ENCODE assay signal across 9 mouse cellular contexts in genomic region chr11:69087082-69087481, GRCm38 (mm10). TPM values are rescaled to one million over a fixed set of nuclear protein-coding genes. Genes with fewer than 3 reads are reported as not detected.
DNase-seq lines count a peak whose midpoint lies in the region; ATAC-seq and TF ChIP-seq lines count a peak whose summit lies in the region.
"Had no signal": no experiment of that assay in that cellular context is flagged by ENCODE, and none has a peak within 500 bp of the region (broad histone marks: within the 10 kb centered on the region; RNA-seq: fewer than 3 reads in every experiment).

No protein-coding gene starts in this region.

- H3K27me3 ChIP-seq in hindbrain, embryonic 11.5 days (ENCODE audit: control insufficient read depth, insufficient read depth, low read length) = no peaks in the 10 kb centered on the region
- no peaks in the 10 kb centered on the region for H3K27me3 ChIP-seq in hindbrain, postnatal 0 days (ENCODE audit: insufficient read depth, low read length)
- no peaks in the 10 kb centered on the region for H3K27me3 ChIP-seq in heart, embryonic 16.5 days (ENCODE audit: control insufficient read depth, insufficient read depth, low read length)
- H3K27me3 ChIP-seq in stomach, embryonic 16.5 days (ENCODE audit: control insufficient read depth, insufficient read depth, low read length) = no peaks in the 10 kb centered on the region

- H3K27ac ChIP-seq in hindbrain, embryonic 11.5 days (ENCODE audit: low read depth, low read length) = peak overlapping the region; percentile 52; the same call in 1 of the 2 replicates
- H3K27ac ChIP-seq in hindbrain, postnatal 0 days = no peak overlapping the region; the same call in 1 of the 2 replicates
- H3K27ac ChIP-seq in heart, embryonic 16.5 days (ENCODE audit: low read length) = peak overlapping the region; percentile 95
- peak overlapping the region; percentile 95 for H3K27ac ChIP-seq in stomach, embryonic 16.5 days (ENCODE audit: low read length)

- H3K4me2 ChIP-seq in hindbrain, embryonic 11.5 days (replicated peaks; ENCODE audit: low read depth, low read length) = no peak overlapping the region
- H3K4me2 ChIP-seq in hindbrain, postnatal 0 days (ENCODE audit: low read depth, low read length) = no peak overlapping the region
- no peak overlapping the region for H3K4me2 ChIP-seq in heart, embryonic 16.5 days (ENCODE audit: low read depth, low read length)
- H3K4me2 ChIP-seq in stomach, embryonic 16.5 days (ENCODE audit: low read depth, low read length) = no peak overlapping the region

- H3K36me3 ChIP-seq in hindbrain, embryonic 11.5 days (ENCODE audit: control insufficient read depth, insufficient read depth, low read length) = no peaks in the 10 kb centered on the region
- H3K36me3 ChIP-seq in hindbrain, postnatal 0 days (ENCODE audit: insufficient read depth, low read length) = peaks cover 6% of the 10 kb centered on the region; the same call in 1 of the 2 replicates
- H3K36me3 ChIP-seq in heart, embryonic 16.5 days (ENCODE audit: control insufficient read depth, insufficient read depth) = peaks cover 15% of the 10 kb centered on the region
- H3K36me3 ChIP-seq in stomach, embryonic 16.5 days (ENCODE audit: control insufficient read depth, insufficient read depth, low read length) = no peaks in the 10 kb centered on the region

- no peak overlapping the region for H3K4me3 ChIP-seq in hindbrain, embryonic 11.5 days (ENCODE audit: low read depth, low read length)
- no peak overlapping the region for H3K4me3 ChIP-seq in hindbrain, postnatal 0 days (ENCODE audit: low read length)
- no peak overlapping the region for H3K4me3 ChIP-seq in heart, embryonic 16.5 days (ENCODE audit: low read length)
- H3K4me3 ChIP-seq in stomach, embryonic 16.5 days (replicated peaks; ENCODE audit: low read length) = no peak overlapping the region

- ATAC-seq in hindbrain, embryonic 11.5 days (ENCODE audit: low FRiP score) = no peak
- ATAC-seq in hindbrain, postnatal 0 days = no peak
- 0 out of 2 replicates have a peak, but pooled peaks have one; percentile 7 for ATAC-seq in heart, embryonic 16.5 days (replicated peaks; ENCODE audit: extremely low read depth, insufficient read depth, low FRiP score)
- peak; percentile 55; the same call in 1 of the 2 replicates for ATAC-seq in stomach, embryonic 16.5 days (ENCODE audit: insufficient read depth, low FRiP score)

- 29% methylated on average over 4 of the region's 4 CpGs for WGBS in hindbrain, embryonic 11.5 days
- 41% methylated on average over 4 of the region's 4 CpGs for WGBS in hindbrain, postnatal 0 days
- WGBS in heart, embryonic 16.5 days = 39% methylated on average over 4 of the region's 4 CpGs
- 27% methylated on average over 4 of the region's 4 CpGs for WGBS in stomach, embryonic 16.5 days

- no peak for TF ChIP-seq CTCF in hindbrain, postnatal 0 days (IDR thresholded peaks at IDR 0.05; ENCODE audit: low read depth)

- H3K9me3 ChIP-seq in hindbrain, embryonic 11.5 days (ENCODE audit: control insufficient read depth, low read length) = no peaks in the 10 kb centered on the region
- no peaks in the 10 kb centered on the region for H3K9me3 ChIP-seq in hindbrain, postnatal 0 days (ENCODE audit: low read length)
- no peaks in the 10 kb centered on the region for H3K9me3 ChIP-seq in heart, embryonic 16.5 days (replicated peaks; ENCODE audit: control insufficient read depth, low read length)
- no peaks in the 10 kb centered on the region for H3K9me3 ChIP-seq in stomach, embryonic 16.5 days (replicated peaks; ENCODE audit: control insufficient read depth, low read length)

- no peak overlapping the region for H3K9ac ChIP-seq in hindbrain, embryonic 11.5 days (ENCODE audit: low read depth, low read length)
- no peak overlapping the region for H3K9ac ChIP-seq in hindbrain, postnatal 0 days (replicated peaks; ENCODE audit: low read length)
- H3K9ac ChIP-seq in heart, embryonic 16.5 days (ENCODE audit: low read length) = no peak overlapping the region
- peak overlapping the region; percentile 27; the same call in 1 of the 2 replicates for H3K9ac ChIP-seq in stomach, embryonic 16.5 days (ENCODE audit: low read length)

- no peak for DNase-seq in hindbrain, embryonic 11.5 days (ENCODE audit: low spot score)
- DNase-seq in hindbrain, postnatal 0 days (ENCODE audit: low spot score) = no peak
- peak; percentile 45 for DNase-seq in ovary, postnatal 14 days (ENCODE audit: low spot score)
- no peak for DNase-seq in ovary, adult 18-20 months (ENCODE audit: low spot score)
- no peak for DNase-seq in spleen, postnatal 36 days (ENCODE audit: low spot score in 2 of 2)
- DNase-seq in adrenal gland, postnatal 36 days = no peak

- H3K4me1 ChIP-seq in hindbrain, embryonic 11.5 days (replicated peaks; ENCODE audit: control insufficient read depth, insufficient read depth, low read length) = peaks cover 13% of the 10 kb centered on the region
- peaks cover 13% of the 10 kb centered on the region for H3K4me1 ChIP-seq in hindbrain, postnatal 0 days (ENCODE audit: insufficient read depth, low read length)
- H3K4me1 ChIP-seq in heart, embryonic 16.5 days (ENCODE audit: control insufficient read depth, insufficient read depth, low read length) = peaks cover 28% of the 10 kb centered on the region
- H3K4me1 ChIP-seq in stomach, embryonic 16.5 days (ENCODE audit: control insufficient read depth, insufficient read depth, low read length) = peaks cover 27% of the 10 kb centered on the region

RNA-seq across cellular contexts. Expression of gene Vamp2, which starts 1.2 kb away (rescaled TPM):
- polyA plus RNA-seq in hindbrain, embryonic 11.5 days (2014; fragmentation: Nextera tagmentation; extraction: Ambion mirVana) = 85.1 and 98.1 TPM in 2 replicates
- total RNA-seq in hindbrain, postnatal 0 days (2014; rRNA removed) = 146 and 148 TPM in 2 replicates
- polyA plus RNA-seq in hindbrain, postnatal 0 days (2015; fragmentation: Nextera tagmentation; extraction: Ambion mirVana) = 417 and 489 TPM in 2 replicates
- 84.1 and 91.1 TPM in 2 replicates for polyA plus RNA-seq in heart, embryonic 16.5 days (2015; fragmentation: Nextera tagmentation; extraction: Ambion mirVana)
- polyA plus RNA-seq in stomach, embryonic 16.5 days (2015; fragmentation: Nextera tagmentation; extraction: Ambion mirVana) = 79.9 and 88.5 TPM in 2 replicates
- total RNA-seq in adrenal gland, postnatal 36 days (2021) = 100 to 1,000 TPM; 116 to 130 TPM

RNA-seq across cellular contexts. Expression of gene Per1, which starts 7.9 kb away (rescaled TPM):
- polyA plus RNA-seq in hindbrain, embryonic 11.5 days (2014; fragmentation: Nextera tagmentation; extraction: Ambion mirVana) = 5.6 and 7.4 TPM in 2 replicates
- 24.4 and 27.1 TPM in 2 replicates for total RNA-seq in hindbrain, postnatal 0 days (2014; rRNA removed)
- 11.9 and 15.9 TPM in 2 replicates for polyA plus RNA-seq in hindbrain, postnatal 0 days (2015; fragmentation: Nextera tagmentation; extraction: Ambion mirVana)
- polyA plus RNA-seq in heart, embryonic 16.5 days (2015; fragmentation: Nextera tagmentation; extraction: Ambion mirVana) = 19.6 and 21.9 TPM in 2 replicates
- polyA plus RNA-seq in stomach, embryonic 16.5 days (2015; fragmentation: Nextera tagmentation; extraction: Ambion mirVana) = 21.8 and 22.3 TPM in 2 replicates
- 100 to 1,000 TPM; 112 to 153 TPM for total RNA-seq in adrenal gland, postnatal 36 days (2021)

RNA-seq across cellular contexts. Expression of gene Tmem107, which starts 16.5 kb away (rescaled TPM):
- polyA plus RNA-seq in hindbrain, embryonic 11.5 days (2014; fragmentation: Nextera tagmentation; extraction: Ambion mirVana) = 52.4 and 54.6 TPM in 2 replicates
- 68.9 and 135 TPM in 2 replicates for total RNA-seq in hindbrain, postnatal 0 days (2014; rRNA removed)
- 28.6 and 34.1 TPM in 2 replicates for polyA plus RNA-seq in hindbrain, postnatal 0 days (2015; fragmentation: Nextera tagmentation; extraction: Ambion mirVana)
- 43.3 and 46.5 TPM in 2 replicates for polyA plus RNA-seq in heart, embryonic 16.5 days (2015; fragmentation: Nextera tagmentation; extraction: Ambion mirVana)
- polyA plus RNA-seq in stomach, embryonic 16.5 days (2015; fragmentation: Nextera tagmentation; extraction: Ambion mirVana) = 58.2 and 62.1 TPM in 2 replicates
- 10 to 100 TPM; 13.5 to 17.5 TPM for total RNA-seq in adrenal gland, postnatal 36 days (2021)

RNA-seq across cellular contexts. Expression of gene Borcs6, which starts 27.6 kb away (rescaled TPM):
- 9.8 and 11.6 TPM in 2 replicates for polyA plus RNA-seq in hindbrain, embryonic 11.5 days (2014; fragmentation: Nextera tagmentation; extraction: Ambion mirVana)
- 25.4 and 40.8 TPM in 2 replicates for total RNA-seq in hindbrain, postnatal 0 days (2014; rRNA removed)
- 21.3 and 21.9 TPM in 2 replicates for polyA plus RNA-seq in hindbrain, postnatal 0 days (2015; fragmentation: Nextera tagmentation; extraction: Ambion mirVana)
- 11.2 and 12.0 TPM in 2 replicates for polyA plus RNA-seq in heart, embryonic 16.5 days (2015; fragmentation: Nextera tagmentation; extraction: Ambion mirVana)
- polyA plus RNA-seq in stomach, embryonic 16.5 days (2015; fragmentation: Nextera tagmentation; extraction: Ambion mirVana) = 7.2 and 7.8 TPM in 2 replicates
- total RNA-seq in adrenal gland, postnatal 36 days (2021) = 10 to 100 TPM; 26.4 to 30.4 TPM

RNA-seq across cellular contexts. Expression of gene Hes7, which starts 33.1 kb away (rescaled TPM):
- polyA plus RNA-seq in hindbrain, embryonic 11.5 days (2014; fragmentation: Nextera tagmentation; extraction: Ambion mirVana) = 0.19 and 0.29 TPM in 2 replicates
- total RNA-seq in hindbrain, postnatal 0 days (2014; rRNA removed) = 1.4 and 2.5 TPM in 2 replicates
- polyA plus RNA-seq in hindbrain, postnatal 0 days (2015; fragmentation: Nextera tagmentation; extraction: Ambion mirVana) = 1.3 and 1.9 TPM in 2 replicates
- polyA plus RNA-seq in heart, embryonic 16.5 days (2015; fragmentation: Nextera tagmentation; extraction: Ambion mirVana) = 0.50 TPM in 2 replicates
- 0.40 and 0.69 TPM in 2 replicates for polyA plus RNA-seq in stomach, embryonic 16.5 days (2015; fragmentation: Nextera tagmentation; extraction: Ambion mirVana)
- total RNA-seq in adrenal gland, postnatal 36 days (2021) = under 1 TPM; 0.17 to 0.26 TPM
- total RNA-seq: common myeloid progenitor, adult 5-6 weeks had no signal

Comparison
In these comparisons a context has a peak if more than half of its experiments do, and no peak if none do; other contexts are left out.
1. ATAC-seq: peak in heart, embryonic 16.5 days (single experiment) and stomach, embryonic 16.5 days (single experiment); none in hindbrain, embryonic 11.5 days (single experiment) and hindbrain, postnatal 0 days (single experiment).